8 mouse cellular contexts compared by ENCODE assay signal in genomic region chr2:71812221-71813021, GRCm38 (mm10).
DNase-seq lines count a peak whose midpoint lies in the region; ATAC-seq lines count a peak whose summit lies in the region.

No protein-coding gene starts in this region.

- H3K27ac ChIP-seq in midbrain, embryonic 16.5 days (ENCODE audit: low read length), result no peak overlapping the region

- peaks cover 10% of the 10 kb centered on the region for H3K4me1 ChIP-seq in midbrain, embryonic 16.5 days (ENCODE audit: control insufficient read depth, insufficient read depth, low read length)

- ATAC-seq in midbrain, embryonic 16.5 days, result peak; percentile 84

- no peak overlapping the region for H3K4me2 ChIP-seq in midbrain, embryonic 16.5 days (ENCODE audit: low read length)

- H3K9ac ChIP-seq in midbrain, embryonic 16.5 days (ENCODE audit: low read depth, low read length), result no peak overlapping the region

- WGBS in midbrain, embryonic 16.5 days, result 34% methylated on average over 12 of the region's 12 CpGs

- no peak overlapping the region for H3K4me3 ChIP-seq in midbrain, embryonic 16.5 days (ENCODE audit: low read depth, low read length)

- peak; percentile 23 for DNase-seq in 3134 (ENCODE audit: extremely low read depth, insufficient read length, low spot score)
- peak; percentile 92 for DNase-seq in adrenal gland, postnatal 10 days
- DNase-seq in embryo, embryonic 11.5 days (ENCODE audit: low read depth, low spot score), result peak; percentile 63
- DNase-seq in heart, adult 11 months, result peak; percentile 97
- peak; percentile 78 for DNase-seq in kidney, adult 11 months
- DNase-seq in left cerebral cortex, postnatal 4 days, result peak; percentile 89
- DNase-seq in spleen, postnatal 10 days (ENCODE audit: low spot score in 2 of 2), result peak; percentile 73 to 87

- no peaks in the 10 kb centered on the region for H3K36me3 ChIP-seq in midbrain, embryonic 16.5 days (ENCODE audit: control insufficient read depth, insufficient read depth, low read length)

- H3K27me3 ChIP-seq in midbrain, embryonic 16.5 days (ENCODE audit: control insufficient read depth, insufficient read depth, low read depth, low read length), result no peaks in the 10 kb centered on the region

- no peaks in the 10 kb centered on the region for H3K9me3 ChIP-seq in midbrain, embryonic 16.5 days (replicated peaks; ENCODE audit: control insufficient read depth, low read length, poor library complexity, severe bottlenecking)

- intact Hi-C loops in left cerebral cortex, postnatal 4 days (cut with DNase I), result loop anchor here (5.0 to 10.0 kb wide), 3 partner anchors 215 to 558 kb away; no protein-coding TSS in a partner anchor

Comparison
In these comparisons a context has a peak if more than half of its experiments do, and no peak if none do; other contexts are left out.
1. DNase-seq: peak in every context shown above with its lines; median percentile 97 in heart, adult 11 months; 92 in adrenal gland, postnatal 10 days; 89 in left cerebral cortex, postnatal 4 days; 80 in spleen, postnatal 10 days; 78 in kidney, adult 11 months; 63 in embryo, embryonic 11.5 days; 23 in 3134.